Mouse (Mus musculus) liver, embryonic 14.5 days (tissue): ENCODE results near the gene Krtap11-1. TPM values are rescaled to one million over a fixed set of nuclear protein-coding genes. Genes with fewer than 3 reads are reported as not detected.

Experiments used
- ATAC-seq: fragments of 200-750 bp; cut with Nextera tagmentation; 2 replicates; pipeline ENCODE4 v1.8.0; 2017; ENCODE audit warnings: moderate number of reproducible peaks, mild to moderate bottlenecking, moderate library complexity; ENCODE audit not compliant: insufficient read depth
- DNase-seq, 3 experiments: peaks; one replicate each; pipeline ENCODE4 v3.0.0-alpha.2; 2012 to 2013; ENCODE audit warnings: low read depth in 3 of 3, low spot score in 3 of 3
- H3K27ac ChIP-seq: fragments of 300-500 bp; sonication (generic); 2 replicates; pipeline ENCODE4 v1.5.1; 2014; ENCODE audit warnings: moderate library complexity, mild to moderate bottlenecking, control low read depth, inconsistent platforms
- H3K27me3 ChIP-seq: fragments of 300-500 bp; sonication (generic); 2 replicates; pipeline ENCODE4 v1.6.1; 2014; ENCODE audit warnings: mild to moderate bottlenecking, low read length, moderate library complexity; ENCODE audit not compliant: control insufficient read depth, insufficient read depth
- H3K36me3 ChIP-seq: fragments of 300-500 bp; sonication (generic); replicated peaks from 2 replicates; pipeline ENCODE4 v1.6.1; 2014; ENCODE audit warnings: low read depth; ENCODE audit not compliant: control insufficient read depth, insufficient read depth
- H3K4me1 ChIP-seq, 2 experiments: fragments of 200-500 bp in 1 of 2; fragments of 300-500 bp in 1 of 2; sonication (generic) in 1 of 2; replicated peaks; 2 replicates each; pipeline ENCODE4 v1.6.1; 2012 to 2014; ENCODE audit warnings: antibody characterized with exemption in 1 of 2, inconsistent platforms in 1 of 2, low read length in 1 of 2; ENCODE audit not compliant: control insufficient read depth in 2 of 2, insufficient read depth in 2 of 2
- H3K4me2 ChIP-seq: fragments of 300-500 bp; sonication (generic); 2 replicates; pipeline ENCODE4 v1.6.1; 2014; ENCODE audit warnings: low read depth, mild to moderate bottlenecking, control low read depth, moderate library complexity
- H3K4me3 ChIP-seq, 2 experiments: fragments of 200-500 bp in 1 of 2; fragments of 300-500 bp in 1 of 2; sonication (generic) in 1 of 2; 2 replicates each; pipeline ENCODE4 v1.5.1; 2012 to 2014; ENCODE audit warnings: low read depth in 2 of 2, low read length in 2 of 2, mild to moderate bottlenecking in 2 of 2, control low read depth in 1 of 2, inconsistent platforms in 1 of 2, moderate library complexity in 1 of 2; ENCODE audit not compliant: insufficient read depth in 1 of 2
- H3K9ac ChIP-seq: fragments of 300-500 bp; sonication (generic); replicated peaks from 2 replicates; pipeline ENCODE4 v1.6.1; 2014; ENCODE audit warnings: mild to moderate bottlenecking, control low read depth, moderate library complexity
- H3K9me3 ChIP-seq: fragments of 300-500 bp; sonication (generic); 2 replicates; pipeline ENCODE4 v1.6.1; 2016; ENCODE audit warnings: low read length, mixed read lengths; ENCODE audit not compliant: control insufficient read depth
- CTCF ChIP-seq: IDR thresholded peaks from 2 replicates; pipeline ENCODE4 v1.5.1; 2016; ENCODE audit warnings: antibody characterized with exemption, low read depth, control low read depth
- EP300 ChIP-seq: IDR thresholded peaks from 2 replicates; pipeline ENCODE4 v1.6.1; 2016; ENCODE audit warnings: antibody characterized with exemption, low read depth
- WGBS: fragments of 180-500 bp; shearing (Covaris S2); extraction: QIAGEN DNeasy Blood & Tissue Kit; methylation state at CpG from one replicate; pipeline ENCODE4 v1.1.7; 2014; ENCODE audit not compliant: insufficient replicate concordance; 5-methylcytosine and 5-hydroxymethylcytosine counted together
- polyA plus RNA-seq, 2 experiments: library from polyadenylated mRNA; depleted of rRNA in 1 of 2; stranded (reverse) in 1 of 2; unstranded in 1 of 2; fragments of >200 nt; fragmentation: Nextera tagmentation in 1 of 2; extraction: Ambion mirVana in 1 of 2; gene quantifications; 2 replicates each; pipeline versions ENCODE4 v1.2.1 to v1.2.3; 2012 to 2014

Krtap11-1 gene
- polyA plus RNA-seq, 2 experiments, result not detected

GRCm38 (mm10) chr16:89530547-89530946 is 40.4 kb downstream of the Krtap11-1 start:
- Histone ChIP-seq H3K9me3 (no peaks in the 10 kb centered on the region), H3K9ac (no peak overlapping the region), H3K27ac (no peak overlapping the region), H3K36me3 (no peaks in the 10 kb centered on the region), H3K4me1 (no peaks in the 10 kb centered on the region), H3K4me2 (no peak overlapping the region), H3K27me3 (no peaks in the 10 kb centered on the region), H3K4me3 (no peak overlapping the region)
- TF ChIP-seq CTCF, result no peak
- TF ChIP-seq EP300, result no peak
- no peak for DNase-seq
- WGBS, result 49% methylated on average over 7 of the region's 7 CpGs
- ATAC-seq, result no peak

- ATAC-seq, result no peak
- no peaks in the 10 kb centered on the region for H3K9me3 ChIP-seq
- DNase-seq, result no peak
- no peak overlapping the region for H3K4me3 ChIP-seq
- no peaks in the 10 kb centered on the region for H3K36me3 ChIP-seq
- no peaks in the 10 kb centered on the region for H3K4me1 ChIP-seq
- no peak for TF ChIP-seq EP300
- no peak for TF ChIP-seq CTCF
- H3K27ac ChIP-seq, result no peak overlapping the region
- no peak overlapping the region for H3K9ac ChIP-seq
- no peaks in the 10 kb centered on the region for H3K27me3 ChIP-seq
- WGBS, result 60% methylated on average over 7 of the region's 7 CpGs
- no peak overlapping the region for H3K4me2 ChIP-seq
These were observed 41.1 kb downstream of the Krtap11-1 start for GRCm38 (mm10) chr16:89529846-89530245.

DNA sequence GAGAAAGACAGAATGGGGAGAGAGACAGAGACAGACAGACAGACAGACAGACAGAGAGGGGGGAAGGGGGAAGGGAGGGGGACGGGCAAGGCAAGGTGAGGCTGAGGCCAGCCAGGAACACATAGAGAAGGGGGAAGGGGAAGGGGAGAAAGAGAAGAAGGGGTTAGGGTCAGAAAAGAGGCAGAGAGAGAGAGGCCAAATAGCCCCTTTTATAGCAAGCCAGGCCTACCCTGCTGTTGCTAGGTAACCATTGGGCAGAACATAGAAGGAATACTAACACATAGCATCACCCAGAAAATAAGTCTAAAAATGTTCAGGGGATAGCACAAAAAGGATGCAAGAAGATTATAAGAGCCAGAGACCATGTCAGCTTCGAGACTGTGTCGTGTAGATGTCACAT is 42.6 kb downstream of the Krtap11-1 start:
- ATAC-seq, result no peak
- Histone ChIP-seq H3K27ac (no peak overlapping the region), H3K9ac (no peak overlapping the region), H3K9me3 (no peaks in the 10 kb centered on the region), H3K4me2 (no peak overlapping the region), H3K27me3 (no peaks in the 10 kb centered on the region), H3K4me1 (no peaks in the 10 kb centered on the region), H3K4me3 (no peak overlapping the region), H3K36me3 (no peaks in the 10 kb centered on the region)
- WGBS, result 46% methylated on average over 3 of the region's 3 CpGs
- no peak for DNase-seq
- TF ChIP-seq CTCF (no peak), EP300 (no peak)

GRCm38 (mm10) chr16:89520996-89521395 is 50.0 kb downstream of the Krtap11-1 start:
- Histone ChIP-seq H3K4me3 (no peak overlapping the region), H3K4me2 (no peak overlapping the region), H3K9ac (no peak overlapping the region), H3K4me1 (no peaks in the 10 kb centered on the region), H3K9me3 (no peaks in the 10 kb centered on the region), H3K36me3 (no peaks in the 10 kb centered on the region), H3K27ac (no peak overlapping the region), H3K27me3 (no peaks in the 10 kb centered on the region)
- no peak for TF ChIP-seq EP300
- no peak for TF ChIP-seq CTCF
- ATAC-seq (no peak), DNase-seq (no peak)
- WGBS, result 66% methylated on average over 4 of the region's 4 CpGs

DNA sequence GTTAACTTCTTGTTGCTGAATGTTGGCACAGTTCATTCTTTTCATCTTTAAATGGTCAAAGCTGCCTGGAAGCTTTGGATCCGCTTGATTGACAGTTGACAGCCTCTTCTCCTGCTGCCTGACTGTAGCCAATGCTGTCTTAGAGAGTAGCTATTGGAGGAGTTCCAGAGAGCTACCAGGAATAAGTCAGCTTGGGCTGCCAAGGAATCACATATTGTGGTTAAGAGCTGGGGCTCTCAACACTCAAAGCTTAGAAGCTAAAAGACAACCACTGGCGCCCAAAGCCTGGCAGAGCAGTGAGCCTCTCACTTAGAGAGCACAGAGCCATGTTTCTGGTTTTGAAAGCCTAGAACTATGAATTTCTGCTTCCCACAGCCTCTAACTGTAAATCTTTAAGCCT is 50.4 kb downstream of the Krtap11-1 start:
- no peak overlapping the region for H3K9ac ChIP-seq
- no peaks in the 10 kb centered on the region for H3K9me3 ChIP-seq
- no peaks in the 10 kb centered on the region for H3K36me3 ChIP-seq
- no peak overlapping the region for H3K4me2 ChIP-seq
- DNase-seq, result no peak
- H3K27ac ChIP-seq, result no peak overlapping the region
- no peak for TF ChIP-seq EP300
- no peak for TF ChIP-seq CTCF
- no peak overlapping the region for H3K4me3 ChIP-seq
- 54% methylated on average over 2 of the region's 2 CpGs for WGBS
- ATAC-seq, result no peak
- H3K4me1 ChIP-seq, result no peaks in the 10 kb centered on the region
- H3K27me3 ChIP-seq, result no peaks in the 10 kb centered on the region

Other genes starting within 250 kb of the Krtap11-1 start
- not detected in 2 replicates for gene Krtap21-1, start 167.3 kb downstream of the Krtap11-1 start, polyA plus RNA-seq (2012; rRNA removed)
- not detected in 2 replicates for gene Krtap21-1, start 167.3 kb downstream of the Krtap11-1 start, polyA plus RNA-seq (2014; fragmentation: Nextera tagmentation; extraction: Ambion mirVana)
- not detected in 2 replicates for gene Krtap6-2, start 151.1 kb downstream of the Krtap11-1 start, polyA plus RNA-seq (2012; rRNA removed)
- gene Krtap6-2, start 151.1 kb downstream of the Krtap11-1 start, polyA plus RNA-seq (2014; fragmentation: Nextera tagmentation; extraction: Ambion mirVana), result not detected in 2 replicates
- gene Krtap8-1, start 83.2 kb downstream of the Krtap11-1 start, polyA plus RNA-seq (2012; rRNA removed), result not detected in 2 replicates
- not detected in 2 replicates for gene Krtap8-1, start 83.2 kb downstream of the Krtap11-1 start, polyA plus RNA-seq (2014; fragmentation: Nextera tagmentation; extraction: Ambion mirVana)
- gene Krtap7-1, start 62.9 kb downstream of the Krtap11-1 start, polyA plus RNA-seq (2012; rRNA removed), result not detected in 2 replicates
- gene Krtap7-1, start 62.9 kb downstream of the Krtap11-1 start, polyA plus RNA-seq (2014; fragmentation: Nextera tagmentation; extraction: Ambion mirVana), result not detected in 2 replicates